Mouse (Mus musculus) frontal cortex, postnatal 25 days (tissue): ENCODE data around the gene 4930564D02Rik.

Source experiments
- DNase-seq, 2 experiments: peaks; one replicate each; pipeline ENCODE4 v3.0.0; 2022; ENCODE audit warnings: low spot score in 2 of 2

Gene 4930564D02Rik

DNA sequence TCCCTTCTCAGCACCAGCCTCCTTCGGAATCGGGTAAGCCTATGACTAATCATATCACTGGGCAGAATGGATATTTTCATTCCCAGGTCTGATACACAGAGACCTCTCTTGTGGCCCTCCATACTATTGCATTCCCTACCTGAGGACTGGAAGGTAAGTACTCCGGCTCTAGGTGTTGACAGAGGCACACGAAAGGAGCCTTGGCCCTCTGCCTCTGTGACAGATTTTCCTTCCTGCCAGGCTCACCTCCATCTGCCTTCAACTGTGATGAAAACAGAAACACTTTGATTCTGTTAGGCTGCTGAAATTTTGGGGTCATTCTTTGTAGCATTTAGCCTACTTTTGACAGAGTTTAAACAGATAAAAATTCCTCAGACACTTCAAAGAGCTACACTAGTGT, 47.2 kb downstream of the 4930564D02Rik start:
- DNase-seq: no peak

DNA sequence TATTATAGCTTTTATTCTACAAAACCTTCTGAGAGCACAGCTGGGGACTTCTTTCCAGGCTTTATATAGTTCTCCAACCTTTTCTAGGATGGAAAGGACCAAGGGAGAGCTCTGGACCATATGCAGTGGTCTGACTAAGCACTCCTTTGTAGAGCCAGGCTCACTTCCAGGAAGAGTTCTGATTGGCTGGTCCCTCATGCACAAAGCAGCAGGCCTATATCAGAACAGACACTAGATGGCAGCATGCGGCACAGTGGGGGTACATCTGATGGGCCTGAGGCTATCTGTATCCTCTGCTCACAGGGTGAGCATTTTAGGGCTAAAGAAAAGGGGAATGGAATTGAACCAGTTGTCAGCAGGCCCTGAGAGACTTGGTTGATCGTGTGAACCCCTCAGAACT, 47.6 kb downstream of the 4930564D02Rik start:
- DNase-seq: peak; percentile 38 to 73

DNA sequence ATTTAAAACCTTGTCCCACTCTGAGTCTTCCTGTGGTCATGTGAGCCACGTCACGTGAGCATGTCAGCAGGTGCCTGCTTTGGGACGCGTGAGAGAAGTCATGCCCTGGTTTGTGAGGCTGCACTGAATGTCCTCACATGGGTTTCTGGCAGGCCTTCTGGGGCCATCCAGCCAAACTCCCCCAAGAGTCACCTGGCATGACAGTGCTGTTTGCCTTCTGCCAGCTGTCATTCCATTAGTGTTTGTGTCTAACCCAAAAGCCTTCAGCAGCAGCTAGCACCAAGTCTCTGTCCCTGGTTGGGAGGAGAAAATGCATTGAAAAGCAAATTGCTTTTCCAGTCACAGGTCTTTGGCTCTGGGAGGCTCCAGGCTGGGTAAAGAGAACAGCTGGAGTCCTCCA, 50.0 kb downstream of the 4930564D02Rik start:
- no peak for DNase-seq

DNA sequence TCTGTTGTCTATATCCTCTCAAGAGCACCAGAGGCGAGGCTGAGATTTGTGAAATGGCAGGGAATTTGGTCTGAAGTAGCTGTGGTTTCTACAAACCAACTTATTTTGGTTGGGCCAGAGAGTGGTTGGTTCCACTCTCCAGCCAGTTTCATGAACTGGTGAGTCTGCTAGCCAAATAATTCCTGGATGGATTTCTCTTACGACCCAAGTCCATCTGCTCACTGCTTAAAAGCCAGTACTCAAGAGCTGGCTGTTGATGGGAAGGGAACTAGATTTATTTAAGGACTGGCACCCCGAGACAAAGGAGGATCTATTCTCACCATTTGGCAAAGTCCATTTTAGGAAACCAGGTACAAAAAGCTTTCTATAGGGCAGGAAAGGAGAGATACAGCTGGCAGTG, 57.1 kb downstream of the 4930564D02Rik start:
- no peak for DNase-seq

DNA sequence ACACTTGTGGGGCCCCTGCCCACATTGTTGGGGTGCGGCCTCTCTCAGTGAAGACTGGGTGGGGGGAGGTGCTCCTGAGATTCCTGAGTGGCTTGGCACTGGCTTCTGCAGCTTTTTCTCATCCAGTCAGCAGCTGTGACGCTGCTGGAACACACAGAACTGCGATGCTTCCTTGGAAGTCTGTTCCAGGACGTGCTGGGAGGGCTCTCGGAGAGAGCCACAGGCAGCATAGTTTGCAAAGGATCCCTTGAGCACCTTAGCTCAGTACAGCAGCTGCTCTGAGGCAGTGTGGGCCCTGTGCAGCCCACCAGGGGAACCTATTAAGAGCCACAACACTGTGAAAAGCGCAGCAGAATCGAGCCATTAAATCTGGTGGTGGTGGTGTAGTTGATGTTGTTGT, 61.2 kb downstream of the 4930564D02Rik start:
- no peak for DNase-seq
